Mouse (Mus musculus) C2C12 (cell line): ENCODE results near the gene Dlg4.

Experiments
- CEBPB ChIP-seq: IDR thresholded peaks from one replicate; pipeline ENCODE4 v1.6.1; 2011; ENCODE audit warnings: low read depth, mild to moderate bottlenecking, control low read depth, moderate library complexity
- CTCF ChIP-seq: IDR thresholded peaks from one replicate; pipeline ENCODE4 v1.5.1; 2011; ENCODE audit not compliant: control insufficient read depth, insufficient read depth, insufficient read length
- FOSL1 ChIP-seq: IDR thresholded peaks from one replicate; pipeline ENCODE4 v1.8.0; 2011; ENCODE audit warnings: mild to moderate bottlenecking, low read length; ENCODE audit not compliant: poor library complexity, insufficient read depth, severe bottlenecking
- MAX ChIP-seq: IDR thresholded peaks from one replicate; pipeline ENCODE4 v1.6.1; 2011; ENCODE audit warnings: mild to moderate bottlenecking, control low read depth
- MYOD1 ChIP-seq: IDR thresholded peaks from one replicate; pipeline ENCODE4 v1.6.1; 2011; ENCODE audit warnings: low read depth; ENCODE audit not compliant: control insufficient read depth, insufficient read length
- MYOG ChIP-seq: IDR thresholded peaks from one replicate; pipeline ENCODE4 v1.6.1; 2011; ENCODE audit not compliant: control insufficient read depth, insufficient read length; ENCODE audit errors: extremely low read depth
- USF1 ChIP-seq: IDR thresholded peaks from one replicate; pipeline ENCODE4 v1.6.1; 2011; ENCODE audit warnings: low read depth, mild to moderate bottlenecking, control low read depth, moderate library complexity

DNA sequence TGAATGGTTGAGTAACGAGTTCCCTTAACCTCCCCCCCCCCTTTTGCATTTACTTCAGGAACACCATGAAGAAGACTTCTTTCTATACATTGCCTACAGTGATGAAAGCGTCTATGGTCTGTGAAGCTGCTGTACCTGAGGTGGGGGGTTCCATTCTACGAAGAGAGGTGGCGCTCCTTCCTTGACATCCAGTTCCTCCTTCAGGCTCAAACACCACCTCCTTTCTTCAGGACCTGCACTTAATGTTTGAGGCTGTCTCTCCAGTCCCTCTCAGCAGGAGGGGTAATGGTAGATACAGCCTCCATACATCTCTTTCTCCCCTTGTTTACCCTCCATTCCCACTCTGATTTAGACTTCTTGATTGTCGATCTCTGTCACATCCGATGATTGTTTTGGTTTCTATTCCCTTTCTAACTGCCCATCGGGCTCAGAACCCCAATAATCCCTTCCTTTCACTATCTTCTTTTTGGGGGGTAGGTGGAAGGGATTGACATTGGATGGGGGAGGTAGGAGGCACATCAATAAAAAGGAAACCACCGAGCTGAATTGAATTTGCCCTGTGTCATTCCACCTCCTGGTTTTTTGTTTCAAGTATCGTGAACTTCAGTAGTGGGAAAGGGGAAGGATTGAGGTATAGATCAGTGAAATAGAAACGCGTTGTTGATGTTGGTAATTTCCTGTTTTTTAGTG, 22.2 kb upstream of the Dlg4 start:
- no peak for TF ChIP-seq CTCF
- no peak for TF ChIP-seq MAX
- no peak for TF ChIP-seq USF1
- TF ChIP-seq CEBPB: no peak
- TF ChIP-seq MYOD1: no peak
- no peak for TF ChIP-seq MYOG
- no peak for TF ChIP-seq FOSL1
